Mouse (Mus musculus) heart, embryonic 15.5 days (tissue): ENCODE measurements around the gene Ifitm10. TPM values are rescaled to one million over a fixed set of nuclear protein-coding genes. Genes with fewer than 3 reads are reported as not detected.
A peak's percentile ranks its signal among the peaks of the same experiment; 100 is the strongest.

Experiments
- ATAC-seq: fragments of 200-750 bp; cut with Nextera tagmentation; replicated peaks from 2 replicates; pipeline ENCODE4 v1.8.0; 2017; ENCODE audit warnings: low read depth, moderate TSS enrichment; ENCODE audit not compliant: insufficient number of reproducible peaks, insufficient read depth, low FRiP score
- H3K27ac ChIP-seq: fragments of 300-500 bp; sonication (generic); 2 replicates; pipeline ENCODE4 v1.5.1; 2015; ENCODE audit warnings: mild to moderate bottlenecking, inconsistent platforms
- H3K27me3 ChIP-seq: fragments of 300-500 bp; sonication (generic); 2 replicates; pipeline ENCODE4 v1.6.1; 2015; ENCODE audit warnings: inconsistent platforms
- H3K36me3 ChIP-seq: fragments of 300-500 bp; sonication (generic); 2 replicates; pipeline ENCODE4 v1.6.1; 2015; ENCODE audit warnings: mild to moderate bottlenecking, inconsistent platforms
- H3K4me1 ChIP-seq: fragments of 300-500 bp; sonication (generic); replicated peaks from 2 replicates; pipeline ENCODE4 v1.6.1; 2015; ENCODE audit warnings: inconsistent platforms
- H3K4me2 ChIP-seq: fragments of 300-500 bp; sonication (generic); 2 replicates; pipeline ENCODE4 v1.6.1; 2015; ENCODE audit warnings: inconsistent platforms, mild to moderate bottlenecking, moderate library complexity
- H3K4me3 ChIP-seq: fragments of 300-500 bp; sonication (generic); 2 replicates; pipeline ENCODE4 v1.5.1; 2015; ENCODE audit warnings: mild to moderate bottlenecking, inconsistent platforms
- H3K9ac ChIP-seq: fragments of 300-500 bp; sonication (generic); 2 replicates; pipeline ENCODE4 v1.6.1; 2015; ENCODE audit warnings: mild to moderate bottlenecking, inconsistent platforms
- H3K9me3 ChIP-seq: fragments of 300-500 bp; sonication (generic); replicated peaks from 2 replicates; pipeline ENCODE4 v1.6.1; 2016; ENCODE audit warnings: inconsistent platforms
- whole genome bisulfite sequencing: fragments of 180-500 bp; shearing (Covaris S2); methylation state at CpG from one replicate; pipeline ENCODE4 v1.1.7; 2015; ENCODE audit warnings: mixed read lengths; 5-methylcytosine and 5-hydroxymethylcytosine counted together
- polyA plus RNA-seq: library from polyadenylated mRNA; unstranded; fragments of >200 nt; fragmentation: Nextera tagmentation; extraction: Ambion mirVana; gene quantifications from 2 replicates; pipeline ENCODE4 v1.2.1, GENCODE M21; 2015

Gene Ifitm10
- polyA plus RNA-seq, 1 experiment from 2014 or later, result 5.5 TPM

DNA sequence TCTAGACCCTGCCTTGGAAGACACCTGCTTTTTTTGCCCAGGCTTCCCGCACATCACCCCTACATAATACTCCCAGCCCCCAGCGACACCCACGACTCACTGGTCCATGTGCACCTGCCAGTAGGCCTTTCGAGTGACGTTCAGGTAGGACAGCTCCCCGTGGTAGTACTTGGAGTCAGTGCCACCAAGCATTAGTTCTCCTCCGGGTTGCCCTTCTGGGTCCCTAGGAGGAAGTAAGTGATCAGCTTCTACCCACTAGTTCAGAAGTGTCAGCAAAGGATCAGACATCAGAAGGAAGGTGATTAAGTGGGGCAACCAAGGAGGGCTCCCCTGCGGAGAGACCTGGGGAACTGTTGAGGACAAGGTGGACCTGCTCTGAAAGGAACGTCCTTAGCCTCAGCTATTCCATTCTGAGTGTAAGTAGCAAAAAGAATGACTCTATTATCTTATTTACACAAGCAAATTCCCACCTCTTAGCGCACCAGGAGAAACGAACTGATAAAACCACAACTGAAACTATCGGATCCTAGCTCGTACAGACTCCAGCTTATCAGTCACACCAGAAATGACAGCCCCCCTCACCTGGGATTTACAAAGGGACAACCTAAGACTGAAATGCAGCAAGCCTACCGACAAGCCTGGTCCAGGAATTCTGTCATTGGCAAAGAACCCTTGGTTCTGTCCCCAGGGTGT is 3.8 kb upstream of the Ifitm10 start:
- H3K9ac ChIP-seq, result no peak overlapping the region
- H3K4me3 ChIP-seq, result no peak overlapping the region
- 0 out of 2 replicates have a peak, but pooled peaks cover 3% of the 10 kb centered on the region for H3K27me3 ChIP-seq
- H3K36me3 ChIP-seq, result peaks cover 67% of the 10 kb centered on the region
- no peaks in the 10 kb centered on the region for H3K9me3 ChIP-seq
- H3K4me1 ChIP-seq, result peaks cover 25% of the 10 kb centered on the region
- 73% methylated on average over 14 of the region's 14 CpGs for whole genome bisulfite sequencing
- H3K27ac ChIP-seq, result no peak overlapping the region
- H3K4me2 ChIP-seq, result no peak overlapping the region
- ATAC-seq, result no peak

DNA sequence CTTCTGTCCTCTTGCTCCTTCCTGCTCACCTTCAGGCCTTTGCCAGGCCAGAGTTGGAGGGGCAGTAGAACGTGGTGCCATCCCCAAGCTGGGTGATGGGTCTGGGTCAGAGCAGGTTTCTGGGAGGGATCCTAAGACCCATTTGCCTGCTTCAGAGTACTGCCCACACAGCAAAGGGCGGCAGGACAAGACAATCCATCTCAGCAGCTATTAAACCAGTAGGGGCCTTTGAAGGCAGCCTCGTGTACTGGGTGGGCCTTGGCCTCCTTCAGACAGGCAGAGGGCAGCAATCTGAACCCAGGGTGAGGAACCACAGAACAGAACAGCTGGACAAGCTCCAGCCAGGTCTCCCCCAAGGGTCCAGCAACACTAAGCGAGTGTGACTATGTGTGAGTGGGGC is 2.5 kb upstream of the Ifitm10 start:
- peaks cover 38% of the 10 kb centered on the region for H3K4me1 ChIP-seq
- no peak for ATAC-seq
- no peak overlapping the region for H3K4me3 ChIP-seq
- H3K9ac ChIP-seq, result no peak overlapping the region
- 72% methylated on average over 4 of the region's 4 CpGs for WGBS
- H3K4me2 ChIP-seq, result no peak overlapping the region
- no peak overlapping the region for H3K27ac ChIP-seq
- H3K27me3 ChIP-seq, result peaks cover 12% of the 10 kb centered on the region
- H3K9me3 ChIP-seq, result no peaks in the 10 kb centered on the region
- H3K36me3 ChIP-seq, result peaks cover 54% of the 10 kb centered on the region

DNA sequence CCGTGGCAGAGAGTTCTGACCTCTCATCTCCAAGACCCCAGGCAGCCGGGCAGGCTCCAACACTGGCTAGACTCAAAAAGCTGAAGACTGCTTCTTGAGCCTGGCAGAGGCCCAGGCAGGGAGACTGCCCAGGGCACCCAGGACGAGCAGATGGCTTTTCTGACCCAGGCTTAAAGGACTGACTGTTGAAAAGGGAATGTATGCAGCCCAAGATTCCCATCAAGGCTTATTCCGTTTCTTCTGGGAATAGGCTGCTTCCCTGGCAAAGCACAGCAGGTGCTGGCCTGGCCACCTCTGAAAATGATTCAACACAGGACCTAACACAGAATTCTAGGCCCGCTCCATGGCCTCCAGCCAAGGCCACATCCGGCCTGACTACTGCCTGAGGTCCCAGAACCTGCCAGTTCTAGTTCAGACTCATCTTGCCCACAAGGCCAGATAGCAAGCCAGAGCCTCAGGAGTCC is 1.7 kb upstream of the Ifitm10 start:
- no peak overlapping the region for H3K9ac ChIP-seq
- no peak for ATAC-seq
- no peak overlapping the region for H3K4me3 ChIP-seq
- 65% methylated on average over 6 of the region's 6 CpGs for WGBS
- H3K27me3 ChIP-seq, result peaks cover 19% of the 10 kb centered on the region
- H3K27ac ChIP-seq, result peak overlapping the region; percentile 18; the same call in 1 of the 2 replicates
- no peaks in the 10 kb centered on the region for H3K9me3 ChIP-seq
- no peak overlapping the region for H3K4me2 ChIP-seq
- H3K36me3 ChIP-seq, result peaks cover 46% of the 10 kb centered on the region
- peaks cover 40% of the 10 kb centered on the region for H3K4me1 ChIP-seq

DNA sequence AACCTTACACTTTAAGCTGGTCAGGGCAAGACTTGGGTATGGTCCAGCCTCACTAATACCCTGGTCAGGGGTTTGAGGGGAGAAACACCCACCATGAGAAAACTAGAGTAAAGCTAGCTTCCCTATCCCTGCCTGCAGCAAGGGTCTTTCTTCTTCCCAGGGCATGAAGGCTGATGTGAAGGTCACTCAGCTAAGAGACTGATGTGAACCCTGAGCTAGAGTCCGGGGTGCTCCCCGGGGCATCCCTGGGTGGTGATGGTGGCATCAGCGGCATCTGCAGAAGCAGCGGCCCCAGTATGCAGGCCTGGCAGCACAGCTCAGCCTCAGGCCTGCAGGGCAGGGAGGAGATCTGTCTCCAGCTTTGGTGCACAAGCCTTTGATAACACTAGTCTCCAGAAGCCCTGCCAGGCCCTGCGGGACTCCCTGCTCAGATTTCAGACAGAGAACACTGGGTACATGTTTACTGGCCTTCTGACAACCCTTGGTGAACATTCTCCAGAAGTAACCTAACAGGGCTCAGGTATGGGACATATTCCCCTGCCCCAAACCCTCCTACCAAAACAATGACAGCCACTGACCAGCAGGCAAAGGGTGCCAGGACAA is 961 bp upstream of the Ifitm10 start:
- Histone ChIP-seq H3K27me3 (peaks cover 19% of the 10 kb centered on the region), H3K36me3 (peaks cover 38% of the 10 kb centered on the region), H3K9me3 (no peaks in the 10 kb centered on the region), H3K4me1 (peaks cover 43% of the 10 kb centered on the region), H3K4me2 (no peak overlapping the region), H3K27ac (peak overlapping the region; percentile 18; the same call in 1 of the 2 replicates), H3K4me3 (no peak overlapping the region), H3K9ac (no peak overlapping the region)
- WGBS, result 71% methylated on average over 5 of the region's 5 CpGs
- no peak for ATAC-seq

DNA sequence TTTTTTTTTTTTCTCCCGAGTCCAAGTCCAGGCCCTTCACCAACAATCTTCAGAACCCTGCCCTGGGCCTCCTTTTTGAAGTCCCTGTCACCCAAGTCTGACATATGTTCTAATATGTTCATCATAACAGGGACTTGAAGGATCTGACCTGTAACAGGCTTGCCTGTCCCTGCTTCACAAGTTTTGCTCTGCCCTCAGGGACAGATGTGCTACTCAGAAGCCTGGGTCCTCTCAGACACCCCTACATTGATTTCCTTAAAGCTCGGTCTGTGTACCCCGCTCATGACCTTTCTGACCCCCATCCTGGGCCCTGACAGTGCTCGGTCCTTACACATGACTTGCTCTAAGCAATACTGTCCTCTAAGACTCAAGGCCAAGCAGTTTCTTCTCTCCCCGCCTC is 514 bp downstream of the Ifitm10 start:
- peaks cover 23% of the 10 kb centered on the region for H3K36me3 ChIP-seq
- no peak for ATAC-seq
- no peak overlapping the region for H3K27ac ChIP-seq
- peaks cover 39% of the 10 kb centered on the region for H3K4me1 ChIP-seq
- WGBS, result 84% methylated on average over 5 of the region's 5 CpGs
- H3K9me3 ChIP-seq, result no peaks in the 10 kb centered on the region
- no peak overlapping the region for H3K9ac ChIP-seq
- no peak overlapping the region for H3K4me3 ChIP-seq
- peaks cover 19% of the 10 kb centered on the region for H3K27me3 ChIP-seq
- H3K4me2 ChIP-seq, result no peak overlapping the region

DNA sequence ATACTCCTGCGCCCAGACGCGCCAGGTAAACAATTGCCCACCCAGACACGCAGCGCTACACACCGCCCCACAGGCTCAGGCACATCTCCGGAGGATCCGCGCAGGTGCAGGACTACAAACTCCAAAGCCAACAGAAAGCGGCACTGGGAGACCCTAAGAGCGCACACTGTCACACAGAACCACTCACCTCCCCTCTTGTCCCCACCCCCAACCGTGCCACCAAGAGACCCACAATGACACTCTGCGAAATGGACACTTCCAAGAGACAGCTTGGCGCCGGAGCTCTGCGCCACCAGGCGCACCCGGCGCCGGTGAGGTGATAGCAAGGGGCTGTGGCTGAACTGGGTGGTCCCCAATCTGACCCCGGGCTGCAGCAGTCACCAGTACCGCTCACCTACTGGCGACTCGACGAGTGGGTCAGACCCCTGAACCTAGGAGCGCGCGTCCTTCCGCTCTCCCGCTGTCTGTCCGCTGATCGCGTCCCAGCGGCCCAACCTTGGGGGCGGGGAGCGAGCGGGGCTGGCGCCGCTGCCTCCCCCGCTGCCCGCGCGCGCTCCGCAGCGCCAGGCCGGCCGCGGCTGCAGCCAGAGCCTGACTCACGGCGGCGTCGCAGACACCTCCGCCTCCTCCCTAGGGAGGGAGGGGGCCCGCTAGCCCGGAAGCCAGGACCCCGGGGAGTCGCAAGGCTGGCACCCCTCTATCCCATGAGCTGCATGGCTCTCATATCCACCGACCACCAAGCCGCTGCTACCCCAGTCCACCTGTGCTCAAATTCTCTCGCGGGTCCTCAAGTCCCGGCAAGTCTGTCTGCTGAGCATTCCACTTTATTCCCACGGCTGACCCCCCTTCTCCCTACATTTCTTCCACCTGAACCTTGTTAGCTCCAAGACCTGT is 1.5 kb downstream of the Ifitm10 start:
- H3K4me1 ChIP-seq, result peaks cover 39% of the 10 kb centered on the region
- no peaks in the 10 kb centered on the region for H3K9me3 ChIP-seq
- ATAC-seq, result peak; percentile 44
- H3K4me2 ChIP-seq, result peak overlapping the region; percentile 97
- 1% methylated on average over 64 of the region's 64 CpGs for WGBS
- peaks cover 19% of the 10 kb centered on the region for H3K27me3 ChIP-seq
- no peak overlapping the region for H3K27ac ChIP-seq
- H3K9ac ChIP-seq, result peak overlapping the region; percentile 57
- peaks cover 13% of the 10 kb centered on the region for H3K36me3 ChIP-seq
- peak overlapping the region; percentile 60 for H3K4me3 ChIP-seq

DNA sequence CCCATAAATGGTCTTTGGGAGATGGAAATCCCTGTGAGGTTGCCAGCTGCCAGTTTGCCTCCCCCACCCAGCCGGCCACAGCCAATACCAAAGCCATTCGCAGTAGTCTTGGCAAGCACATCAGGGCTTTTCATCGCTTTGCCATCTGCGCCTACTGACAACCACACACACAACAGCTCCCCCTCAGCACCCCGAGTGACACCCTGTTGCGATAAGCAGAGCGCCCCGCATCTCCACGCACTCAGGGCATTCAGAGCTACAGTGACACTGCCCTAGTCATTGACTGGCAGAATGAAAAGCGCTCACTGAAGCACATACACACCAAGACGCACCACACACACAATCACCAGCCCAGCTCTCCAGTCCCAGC is 2.2 kb downstream of the Ifitm10 start:
- no peaks in the 10 kb centered on the region for H3K9me3 ChIP-seq
- peak overlapping the region; percentile 60 for H3K4me3 ChIP-seq
- peak overlapping the region; percentile 97 for H3K4me2 ChIP-seq
- 17% methylated on average over 11 of the region's 11 CpGs for WGBS
- no peak for ATAC-seq
- peaks cover 19% of the 10 kb centered on the region for H3K27me3 ChIP-seq
- peaks cover 39% of the 10 kb centered on the region for H3K4me1 ChIP-seq
- no peak overlapping the region for H3K27ac ChIP-seq
- H3K36me3 ChIP-seq, result peaks cover 7% of the 10 kb centered on the region
- H3K9ac ChIP-seq, result peak overlapping the region; percentile 57

DNA sequence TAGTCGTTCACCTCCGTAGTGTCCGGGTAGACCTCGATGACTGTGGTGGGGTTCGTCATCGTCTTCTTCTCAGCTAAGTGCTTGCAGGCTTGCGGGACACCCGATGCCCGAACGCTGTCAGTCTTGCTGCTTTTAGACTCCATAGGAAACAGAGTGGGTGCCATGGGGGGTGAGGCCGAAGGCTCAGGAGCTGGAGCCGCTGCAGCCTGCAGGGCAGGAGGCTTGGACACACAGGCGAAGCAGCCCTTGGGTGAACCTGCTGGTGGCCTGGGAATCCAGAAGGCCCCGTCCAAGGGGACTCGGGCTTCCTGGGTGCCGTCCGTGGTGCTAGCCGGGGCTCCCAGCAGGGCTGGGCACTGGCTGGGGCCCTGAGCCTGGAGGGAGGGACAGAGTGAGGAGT is 2.6 kb downstream of the Ifitm10 start:
- 77% methylated on average over 18 of the region's 18 CpGs for WGBS
- H3K9me3 ChIP-seq, result no peaks in the 10 kb centered on the region
- H3K4me1 ChIP-seq, result peaks cover 39% of the 10 kb centered on the region
- H3K9ac ChIP-seq, result no peak overlapping the region
- no peak overlapping the region for H3K27ac ChIP-seq
- peak overlapping the region; percentile 60 for H3K4me3 ChIP-seq
- H3K27me3 ChIP-seq, result peaks cover 19% of the 10 kb centered on the region
- H3K36me3 ChIP-seq, result peaks cover 2% of the 10 kb centered on the region
- no peak for ATAC-seq
- H3K4me2 ChIP-seq, result peak overlapping the region; percentile 97

DNA sequence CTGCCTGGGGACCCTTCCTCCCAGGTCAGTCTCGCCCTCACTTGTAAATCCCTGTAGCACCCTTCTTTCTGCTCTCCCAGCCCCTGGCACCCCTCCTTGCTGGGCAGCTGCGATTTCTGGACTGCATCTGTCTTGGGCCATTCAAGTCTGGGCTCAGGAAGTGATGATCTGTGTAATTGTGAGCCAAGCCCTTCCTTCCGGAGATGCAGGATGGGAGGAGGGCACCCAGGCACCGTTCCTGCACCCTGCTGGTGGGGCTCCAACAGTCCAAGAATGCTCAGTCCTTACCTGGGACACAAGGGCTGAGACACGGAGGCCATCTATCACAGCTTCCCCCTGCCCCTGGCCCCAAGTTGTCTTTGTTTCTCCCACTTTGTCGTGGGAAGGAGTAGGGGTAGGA is 3.7 kb downstream of the Ifitm10 start:
- H3K4me1 ChIP-seq, result peaks cover 31% of the 10 kb centered on the region
- H3K27ac ChIP-seq, result no peak overlapping the region
- peaks cover 19% of the 10 kb centered on the region for H3K27me3 ChIP-seq
- H3K36me3 ChIP-seq, result no peaks in the 10 kb centered on the region
- H3K9me3 ChIP-seq, result no peaks in the 10 kb centered on the region
- H3K4me2 ChIP-seq, result peak overlapping the region; percentile 22
- no peak overlapping the region for H3K4me3 ChIP-seq
- 59% methylated on average over 6 of the region's 6 CpGs for WGBS
- H3K9ac ChIP-seq, result no peak overlapping the region; the same call in 1 of the 2 replicates
- no peak for ATAC-seq

DNA sequence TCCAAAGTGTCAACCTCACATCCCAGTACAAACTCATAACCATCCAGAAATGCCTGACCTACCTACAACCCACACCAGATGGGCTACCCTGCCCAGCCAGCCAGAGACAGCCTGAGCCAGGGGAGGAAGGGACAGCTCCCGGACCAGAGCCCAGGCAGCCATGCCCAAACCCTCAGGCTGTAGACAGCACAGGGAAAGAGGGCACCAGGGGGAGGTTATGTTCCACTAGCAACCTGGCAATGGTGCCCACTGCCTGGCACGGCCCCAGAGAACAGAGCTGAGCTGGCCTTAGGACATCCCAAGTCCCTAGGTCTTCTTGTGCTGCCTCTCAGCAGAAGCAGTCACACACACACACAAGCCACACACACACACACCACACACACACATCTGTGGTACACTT is 4.7 kb downstream of the Ifitm10 start:
- Histone ChIP-seq H3K36me3 (no peaks in the 10 kb centered on the region), H3K4me2 (no peak overlapping the region), H3K27me3 (peaks cover 19% of the 10 kb centered on the region), H3K9me3 (no peaks in the 10 kb centered on the region), H3K4me3 (no peak overlapping the region), H3K4me1 (peaks cover 24% of the 10 kb centered on the region), H3K9ac (no peak overlapping the region), H3K27ac (no peak overlapping the region)
- ATAC-seq, result no peak
- 68% methylated on average over 2 of the region's 2 CpGs for WGBS

DNA sequence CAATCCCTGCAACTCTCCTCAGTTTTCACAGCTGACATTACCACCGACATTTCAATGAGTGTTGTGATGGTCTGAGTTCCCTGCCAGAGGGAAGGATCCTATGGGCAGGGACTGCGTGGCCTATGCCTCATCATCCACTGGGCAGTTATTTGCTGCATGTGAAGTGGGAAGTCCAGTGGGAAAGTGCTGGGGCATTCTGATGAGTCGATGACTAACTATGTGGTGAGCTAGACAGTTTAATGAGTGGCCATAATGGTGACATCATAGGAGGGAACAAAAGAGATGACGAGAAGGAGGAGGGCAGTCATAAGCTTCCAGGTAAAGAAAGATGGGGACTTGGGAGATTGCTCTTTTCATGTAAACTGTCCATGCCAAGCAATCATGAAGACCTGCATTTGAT is 10.4 kb downstream of the Ifitm10 start:
- 59% methylated on average over 4 of the region's 4 CpGs for WGBS
- no peak for ATAC-seq

More for the DNA sequence above, 10.4 kb downstream of the Ifitm10 start:
- H3K36me3 ChIP-seq, result no peaks in the 10 kb centered on the region
- no peak overlapping the region for H3K27ac ChIP-seq
- H3K4me1 ChIP-seq, result no peaks in the 10 kb centered on the region
- no peak overlapping the region for H3K4me3 ChIP-seq
- H3K4me2 ChIP-seq, result no peak overlapping the region
- H3K9ac ChIP-seq, result no peak overlapping the region
- H3K9me3 ChIP-seq, result no peaks in the 10 kb centered on the region
- H3K27me3 ChIP-seq, result no peaks in the 10 kb centered on the region
